Mouse (Mus musculus) macrophage (primary cell): ENCODE results near the gene Kcnn1. TPM values are rescaled to one million over a fixed set of nuclear protein-coding genes. Genes with fewer than 3 reads are reported as not detected.

Experiments
- H3K27ac ChIP-seq: fragments of 350-480 bp; formaldehyde crosslinking; 2 replicates; pipeline ENCODE4 v1.9.0; 2021
- H3K36me3 ChIP-seq: fragments of 350-480 bp; formaldehyde crosslinking; 2 replicates; pipeline ENCODE4 v1.9.0; 2021; ENCODE audit errors: inconsistent target
- H3K4me3 ChIP-seq: fragments of 350-480 bp; formaldehyde crosslinking; 2 replicates; pipeline ENCODE4 v1.9.0; 2021; ENCODE audit errors: inconsistent target
- H3K79me2 ChIP-seq: fragments of 350-480 bp; formaldehyde crosslinking; 2 replicates; pipeline ENCODE4 v1.9.0; 2021; ENCODE audit errors: inconsistent target
- WGBS: methylation state at CpG from one replicate; pipeline ENCODE4 v1.1.7; 2026; ENCODE audit warnings: inconsistent platforms; ENCODE audit not compliant: missing documents; 5-methylcytosine and 5-hydroxymethylcytosine counted together
- polyA plus RNA-seq: library from polyadenylated mRNA; stranded (reverse); fragments of 250-400 nt; gene quantifications from 3 replicates; pipeline ENCODE4 v1.2.4, GENCODE M21; 2018; ENCODE audit warnings: inconsistent platforms

The Kcnn1 gene
- polyA plus RNA-seq, 1 experiment from 2014 or later: 1.6 TPM

DNA sequence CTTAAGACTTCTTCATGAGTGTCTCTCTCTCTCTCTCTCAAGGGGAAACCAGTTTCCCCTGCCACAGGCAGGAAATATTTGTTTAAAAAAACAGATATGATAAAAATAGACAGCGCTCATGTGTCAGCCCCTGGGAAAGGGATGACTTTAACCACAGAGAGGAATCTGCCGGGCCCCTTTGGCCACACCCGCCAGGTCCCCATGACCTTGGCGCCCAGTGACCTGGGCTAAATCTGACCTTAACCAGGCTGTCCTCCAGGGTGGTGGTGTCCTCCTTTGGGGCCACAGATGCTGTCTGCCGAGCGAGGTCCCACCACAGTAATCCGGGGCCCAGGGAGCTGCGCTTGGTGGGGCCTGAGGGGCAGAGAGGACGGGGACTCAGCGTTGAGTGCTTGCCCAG is 21.6 kb upstream of the Kcnn1 start:
- no peak overlapping the region for H3K4me3 ChIP-seq
- no peaks in the 10 kb centered on the region for H3K36me3 ChIP-seq
- H3K27ac ChIP-seq: no peak overlapping the region
- H3K79me2 ChIP-seq: no peaks in the 10 kb centered on the region
- WGBS: 68% methylated on average over 10 of the region's 10 CpGs

DNA sequence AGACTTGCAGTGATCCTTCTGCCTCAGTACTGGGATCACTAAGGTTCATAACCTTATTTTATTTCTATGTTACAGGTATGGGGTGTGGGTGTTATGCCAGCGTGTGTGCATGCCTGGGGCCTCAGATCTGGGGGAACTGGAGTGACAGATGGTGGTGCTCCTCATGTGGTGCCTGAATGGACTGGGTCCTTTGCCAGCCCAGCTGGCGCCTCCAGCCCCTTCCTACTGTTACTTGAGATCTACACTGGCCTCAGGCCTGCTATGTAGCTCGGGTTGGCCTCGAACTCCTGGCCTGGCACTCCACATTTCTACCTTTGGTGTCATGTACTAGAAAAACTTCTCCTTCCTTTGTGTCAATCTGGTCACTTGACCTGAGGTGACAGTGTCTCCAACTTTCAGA is 21.1 kb upstream of the Kcnn1 start:
- no peaks in the 10 kb centered on the region for H3K79me2 ChIP-seq
- H3K36me3 ChIP-seq: no peaks in the 10 kb centered on the region
- no peak overlapping the region for H3K27ac ChIP-seq
- H3K4me3 ChIP-seq: no peak overlapping the region
- 86% methylated on average over 4 of the region's 4 CpGs for WGBS

DNA sequence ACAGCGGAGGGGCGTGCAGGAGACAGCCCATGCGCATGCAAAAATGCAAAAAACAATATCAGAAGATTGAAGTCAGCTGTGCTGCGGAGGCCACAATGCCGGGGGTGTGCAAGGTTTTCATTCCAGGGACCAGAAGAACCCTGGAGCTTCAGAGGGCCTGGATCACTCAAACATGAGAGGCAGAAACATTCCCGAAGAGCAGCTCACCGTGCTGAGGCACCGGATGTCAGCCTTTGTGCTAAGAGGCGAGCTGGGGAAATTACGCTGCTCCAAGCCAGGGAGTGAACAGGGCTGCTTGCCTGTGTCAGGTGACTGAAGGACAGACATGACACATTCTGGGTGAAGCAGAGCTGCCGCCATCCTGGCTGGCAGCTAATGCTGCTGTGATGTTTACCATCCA is 17.5 kb upstream of the Kcnn1 start:
- Histone ChIP-seq H3K79me2 (no peaks in the 10 kb centered on the region), H3K36me3 (no peaks in the 10 kb centered on the region), H3K4me3 (no peak overlapping the region), H3K27ac (no peak overlapping the region)
- 50% methylated on average over 11 of the region's 11 CpGs for WGBS

DNA sequence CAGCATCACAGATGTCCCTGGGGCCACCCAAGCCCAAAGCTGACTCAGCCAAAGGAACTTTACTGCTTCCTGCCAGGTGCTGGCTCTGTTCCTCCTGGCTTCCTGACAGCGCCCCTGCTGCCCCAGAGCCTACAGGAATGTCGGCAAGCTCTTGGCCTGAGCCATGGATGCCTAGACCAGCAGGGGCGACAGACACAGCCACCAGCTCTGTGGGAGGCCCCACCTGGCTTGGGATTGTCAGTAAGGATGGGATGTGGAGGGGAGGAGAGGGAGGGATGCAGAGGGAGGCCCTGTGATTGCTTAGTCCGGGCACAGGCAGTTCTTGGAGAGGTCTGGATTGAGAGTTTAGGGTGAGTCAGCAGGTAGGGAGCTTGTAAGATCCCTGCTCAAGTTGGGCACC is 17.1 kb upstream of the Kcnn1 start:
- WGBS: 10% methylated on average over 4 of the region's 4 CpGs
- no peak overlapping the region for H3K4me3 ChIP-seq
- H3K36me3 ChIP-seq: no peaks in the 10 kb centered on the region
- H3K27ac ChIP-seq: no peak overlapping the region
- H3K79me2 ChIP-seq: no peaks in the 10 kb centered on the region

DNA sequence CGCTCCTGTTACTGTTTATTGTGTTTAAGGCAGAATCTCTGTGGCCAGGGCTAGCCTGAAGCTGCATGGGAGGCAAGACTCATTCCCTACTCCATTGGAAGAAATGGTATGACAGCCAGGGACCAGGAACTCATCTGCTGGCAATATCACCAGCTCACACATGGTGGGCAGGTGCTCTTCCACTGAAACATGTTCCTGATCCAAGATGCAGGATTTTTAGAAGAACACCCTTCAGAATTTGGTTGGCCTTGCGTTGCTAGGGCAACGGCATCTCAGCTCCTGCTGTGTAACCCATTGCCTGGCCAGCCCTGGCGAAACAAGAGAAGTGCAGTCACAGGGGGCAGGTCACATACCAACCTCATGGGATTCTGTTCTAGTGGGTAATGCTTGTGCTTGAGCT is 16.4 kb upstream of the Kcnn1 start:
- 85% methylated on average over 4 of the region's 4 CpGs for WGBS

DNA sequence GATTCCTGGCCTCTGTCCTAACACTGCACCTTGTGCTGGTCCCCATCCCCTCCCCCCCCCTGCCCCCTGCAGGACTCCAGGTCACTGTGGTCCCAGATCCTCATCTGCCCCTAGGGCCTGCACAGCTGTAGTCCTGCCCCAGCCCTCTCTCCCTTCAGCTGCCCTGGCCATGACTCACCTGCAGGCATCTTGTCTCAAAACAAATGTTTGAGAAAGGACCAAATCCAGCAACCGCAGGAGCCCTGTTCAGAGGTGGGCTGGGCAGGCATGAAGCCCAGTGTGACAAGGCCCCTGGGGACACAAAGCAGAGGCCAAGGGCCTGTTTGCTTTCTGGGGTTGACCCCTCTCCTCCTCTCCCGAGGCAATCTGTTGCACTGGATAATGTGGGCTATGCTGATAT is 15.1 kb upstream of the Kcnn1 start:
- 81% methylated on average over 2 of the region's 2 CpGs for WGBS
- H3K36me3 ChIP-seq: no peaks in the 10 kb centered on the region
- no peaks in the 10 kb centered on the region for H3K79me2 ChIP-seq
- no peak overlapping the region for H3K27ac ChIP-seq
- H3K4me3 ChIP-seq: no peak overlapping the region

More for the DNA sequence above, 16.4 kb upstream of the Kcnn1 start:
- H3K4me3 ChIP-seq: no peak overlapping the region
- H3K79me2 ChIP-seq: no peaks in the 10 kb centered on the region
- no peak overlapping the region for H3K27ac ChIP-seq
- H3K36me3 ChIP-seq: no peaks in the 10 kb centered on the region

DNA sequence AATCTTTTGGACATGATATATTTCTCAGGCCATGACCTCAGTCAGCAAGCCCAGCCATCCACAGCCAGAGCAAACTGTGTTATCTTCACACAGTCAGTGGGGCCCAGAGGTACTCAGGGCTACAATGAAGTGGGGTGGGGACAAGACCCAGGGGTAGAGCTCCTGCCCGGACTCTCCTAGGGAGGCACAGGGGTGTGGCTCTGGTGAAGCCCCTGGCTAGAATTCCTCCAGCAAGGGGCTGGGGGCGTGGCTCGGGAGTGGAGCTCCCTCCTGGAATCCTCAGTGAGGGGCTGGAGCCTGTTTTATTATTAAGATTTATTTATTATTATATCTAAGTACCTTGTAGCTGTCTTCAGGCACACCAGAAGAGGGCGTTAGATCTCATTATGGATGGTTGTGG is 13.3 kb upstream of the Kcnn1 start:
- Histone ChIP-seq H3K4me3 (no peak overlapping the region), H3K27ac (no peak overlapping the region), H3K79me2 (peaks cover 12% of the 10 kb centered on the region; the same call in 1 of the 2 replicates), H3K36me3 (no peaks in the 10 kb centered on the region)
- 83% methylated on average over 3 of the region's 4 CpGs for WGBS

DNA sequence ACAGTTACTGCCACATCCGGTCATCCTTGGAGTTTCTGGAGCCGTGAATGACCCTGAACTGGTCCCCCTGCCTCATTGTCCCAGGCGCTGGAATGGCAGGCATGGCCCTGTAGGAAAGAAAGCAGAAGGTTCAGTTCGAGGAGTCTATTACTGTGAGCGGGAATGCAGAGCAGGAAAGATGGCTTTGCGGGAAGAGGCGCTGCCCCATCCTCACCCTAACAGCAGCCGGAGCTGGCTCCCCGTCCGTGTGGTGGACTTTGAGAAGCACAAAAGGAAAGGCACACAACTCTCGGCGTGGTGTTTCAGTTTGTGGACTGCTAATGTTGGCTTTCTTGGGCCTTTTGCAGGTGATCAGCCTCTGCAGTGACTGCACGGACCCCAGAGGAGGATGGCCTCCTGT is 11.4 kb upstream of the Kcnn1 start:
- Histone ChIP-seq H3K79me2 (peaks cover 14% of the 10 kb centered on the region; the same call in 1 of the 2 replicates), H3K4me3 (no peak overlapping the region), H3K36me3 (no peaks in the 10 kb centered on the region), H3K27ac (no peak overlapping the region)
- WGBS: 97% methylated on average over 13 of the region's 13 CpGs

DNA sequence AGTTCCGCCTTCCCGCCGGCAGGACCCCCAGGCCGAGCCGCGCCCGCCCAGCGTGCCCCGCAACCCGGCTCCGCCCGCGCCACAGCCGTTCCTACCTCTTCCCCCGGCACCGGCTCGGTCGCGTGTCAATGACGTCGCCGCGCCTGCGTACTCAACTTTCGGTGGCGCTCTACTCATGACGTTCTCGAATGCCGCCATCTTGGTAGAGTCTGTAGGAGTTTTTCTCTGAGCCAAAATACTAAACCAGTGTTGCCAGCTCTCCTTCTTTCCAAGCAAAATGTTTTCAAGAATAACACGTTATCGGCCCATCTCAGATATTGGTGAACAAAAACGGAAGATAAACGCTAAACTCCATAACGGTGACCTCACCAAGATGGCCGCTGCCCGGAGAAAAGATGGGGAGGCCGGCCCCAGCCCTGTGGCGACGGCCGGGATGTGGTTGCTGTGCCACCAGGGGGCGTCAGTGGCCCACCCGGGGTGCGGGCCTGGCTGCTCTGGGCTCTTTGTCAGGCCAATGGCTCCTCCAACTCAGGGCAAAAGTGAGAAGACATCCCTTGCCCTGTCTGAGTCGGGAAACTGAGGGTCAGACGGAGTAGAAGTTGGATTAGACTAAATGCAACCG is 10.4 kb upstream of the Kcnn1 start, which contains the start of gene Ccdc124:
TSS of gene Ccdc124 (minus strand) at position 572 of the 622 bp plus-strand sequence.
- 1% methylated on average over 45 of the region's 46 CpGs for whole genome bisulfite sequencing
- peak within 1 kb of the TSS; percentile 93 for H3K4me3 ChIP-seq
- H3K79me2 ChIP-seq: peaks cover 14% of the 10 kb centered on the region; the same call in 1 of the 2 replicates
- no peaks in the 10 kb centered on the region for H3K36me3 ChIP-seq
- H3K27ac ChIP-seq: peak within 1 kb of the TSS; percentile 73

DNA sequence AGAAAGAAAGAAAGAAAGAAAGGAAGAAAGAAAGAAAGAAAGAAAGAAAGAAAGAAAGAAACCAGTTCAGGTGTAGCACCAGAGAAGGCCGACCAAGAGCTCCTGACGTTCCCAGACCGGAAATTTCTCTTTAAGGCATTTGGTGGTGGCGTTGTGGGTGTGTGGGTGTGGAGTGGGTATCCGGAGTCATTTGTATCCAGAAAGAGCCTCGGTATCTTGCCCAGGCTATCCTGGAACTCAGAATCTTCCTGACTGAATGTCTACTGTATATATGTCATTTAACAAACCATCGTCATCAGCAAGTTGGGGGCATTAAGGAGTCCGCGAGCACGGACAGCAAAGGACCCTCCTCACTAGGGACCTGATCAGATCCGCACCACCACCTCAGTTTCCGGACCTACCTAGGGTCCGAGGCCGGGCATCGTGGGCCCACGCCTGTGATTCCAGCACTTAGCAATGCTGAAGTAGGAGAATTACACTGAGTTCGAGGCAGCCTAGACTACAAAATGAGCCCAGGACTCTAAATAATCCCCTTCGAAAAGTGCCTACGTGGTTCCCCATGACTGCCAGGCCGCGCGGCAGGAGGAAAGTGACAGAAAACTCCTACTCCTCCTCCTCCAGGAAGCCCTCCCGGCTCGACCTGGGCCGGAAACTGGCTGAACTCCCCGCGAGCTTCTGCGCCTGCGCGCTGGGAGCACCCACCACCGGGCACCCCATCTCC is 9.7 kb upstream of the Kcnn1 start:
- H3K4me3 ChIP-seq: peak overlapping the region; percentile 93
- peaks cover 14% of the 10 kb centered on the region; the same call in 1 of the 2 replicates for H3K79me2 ChIP-seq
- H3K36me3 ChIP-seq: no peaks in the 10 kb centered on the region
- peak overlapping the region; percentile 73 for H3K27ac ChIP-seq
- 3% methylated on average over 31 of the region's 31 CpGs for WGBS

DNA sequence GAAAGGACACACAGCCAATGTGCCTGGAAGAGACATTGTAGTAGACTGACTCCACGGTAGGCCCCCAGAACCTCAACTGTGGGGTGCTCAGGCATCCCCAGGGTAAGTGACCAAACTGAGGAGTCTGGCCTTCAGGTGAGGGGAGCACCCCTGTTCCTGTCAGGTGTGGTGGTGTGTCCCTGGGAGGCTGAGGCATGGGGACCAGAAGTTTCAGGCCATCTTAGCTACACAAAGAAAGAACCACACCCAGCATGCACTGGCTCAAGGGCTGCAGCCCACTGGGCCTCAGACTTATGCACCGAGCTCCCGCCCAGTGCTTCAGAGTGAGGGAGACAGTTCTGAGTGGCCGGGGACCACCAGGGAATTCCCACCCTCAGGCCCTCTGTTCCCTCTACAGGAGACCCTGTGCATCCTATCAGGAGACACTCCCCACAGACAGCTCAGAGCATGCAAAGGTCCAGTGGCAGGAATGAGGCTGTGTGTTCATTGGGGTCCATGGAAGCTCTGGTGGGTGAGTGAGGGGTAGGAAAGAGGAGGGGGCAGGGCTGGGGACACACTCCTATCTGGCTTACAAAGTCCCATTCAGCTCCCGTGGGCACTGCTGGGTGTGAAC is 8.2 kb upstream of the Kcnn1 start:
- WGBS: 90% methylated on average over 5 of the region's 5 CpGs
- Histone ChIP-seq H3K27ac (no peak overlapping the region), H3K4me3 (no peak overlapping the region), H3K79me2 (peaks cover 14% of the 10 kb centered on the region; the same call in 1 of the 2 replicates), H3K36me3 (no peaks in the 10 kb centered on the region)

DNA sequence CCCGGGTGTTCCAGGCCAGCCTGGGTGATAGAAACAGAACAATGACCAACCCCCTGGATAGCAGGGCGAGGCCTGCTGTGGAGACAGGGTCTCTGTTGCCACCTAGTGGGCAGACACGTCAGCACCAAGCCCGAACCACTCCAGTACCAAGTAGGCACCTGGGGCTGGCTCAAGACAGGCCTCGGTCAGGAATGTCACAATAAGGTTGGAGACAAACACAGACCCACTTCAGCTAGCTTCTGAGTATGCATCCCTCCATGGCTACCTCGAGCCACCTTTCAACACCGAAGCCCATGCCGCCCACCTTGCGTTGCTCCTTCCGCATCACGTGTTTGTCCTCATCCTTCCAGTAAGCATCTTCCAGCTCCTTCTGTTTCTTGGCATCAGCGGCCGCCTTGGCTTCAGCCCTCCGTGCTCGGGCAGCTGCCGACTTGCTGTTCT is 6.6 kb upstream of the Kcnn1 start:
- Histone ChIP-seq H3K4me3 (no peak overlapping the region), H3K36me3 (no peaks in the 10 kb centered on the region), H3K79me2 (peaks cover 14% of the 10 kb centered on the region; the same call in 1 of the 2 replicates), H3K27ac (no peak overlapping the region)
- 58% methylated on average over 16 of the region's 16 CpGs for WGBS

DNA sequence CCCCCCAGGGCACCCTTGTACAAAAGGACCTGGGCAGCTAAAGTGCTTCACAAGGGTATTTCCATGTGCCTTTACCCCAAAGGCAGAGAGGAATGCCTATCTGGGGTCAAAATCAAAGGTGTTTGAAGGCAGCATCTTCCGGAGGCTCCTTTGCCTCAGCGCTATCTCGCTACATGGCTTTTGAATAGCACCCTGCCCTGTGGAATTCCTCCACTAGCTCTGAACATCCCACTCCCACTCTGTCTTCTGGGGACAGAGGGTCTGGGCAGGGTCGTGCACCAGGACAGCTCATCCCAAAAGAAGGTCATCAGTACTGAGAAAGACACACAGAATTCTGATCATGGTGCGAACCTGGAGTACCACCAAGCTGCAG is 6.1 kb upstream of the Kcnn1 start:
- H3K36me3 ChIP-seq: no peaks in the 10 kb centered on the region
- peaks cover 14% of the 10 kb centered on the region; the same call in 1 of the 2 replicates for H3K79me2 ChIP-seq
- 50% methylated on average over 5 of the region's 5 CpGs for whole genome bisulfite sequencing
- H3K4me3 ChIP-seq: no peak overlapping the region
- no peak overlapping the region for H3K27ac ChIP-seq

DNA sequence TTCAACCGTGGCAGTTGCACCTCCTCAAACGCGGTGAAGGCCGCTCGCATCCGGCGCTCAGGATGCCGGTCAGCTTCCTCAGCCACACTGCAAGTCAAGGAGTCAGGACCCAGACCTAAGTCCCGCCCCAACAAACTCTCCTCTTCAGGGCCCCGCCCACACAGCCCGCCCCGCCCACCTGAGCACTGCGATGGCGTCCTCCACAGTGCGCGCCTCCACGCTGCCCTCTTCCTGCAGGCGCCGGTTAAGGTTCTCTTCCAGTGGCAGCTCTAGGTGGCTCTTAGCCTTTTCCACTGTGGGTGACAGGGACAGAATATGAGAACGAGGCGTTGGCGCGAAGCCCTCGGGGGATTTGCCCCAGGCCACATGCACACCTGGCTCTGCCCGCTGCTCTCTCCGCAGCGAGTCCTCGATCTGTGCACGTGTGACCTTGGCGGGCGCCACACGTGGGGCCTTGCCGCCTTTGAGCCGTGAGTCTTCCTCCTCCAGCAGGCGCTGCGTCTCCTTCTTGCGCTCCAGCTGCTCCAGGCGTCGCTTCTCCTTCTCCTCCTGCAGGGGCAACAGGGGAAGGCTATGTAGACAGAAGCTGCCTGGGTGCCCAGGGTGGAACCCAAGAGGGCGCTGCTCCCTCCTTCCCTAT is 5.6 kb upstream of the Kcnn1 start:
- 23% methylated on average over 40 of the region's 40 CpGs for WGBS
- Histone ChIP-seq H3K79me2 (peaks cover 14% of the 10 kb centered on the region; the same call in 1 of the 2 replicates), H3K27ac (no peak overlapping the region), H3K4me3 (no peak overlapping the region), H3K36me3 (no peaks in the 10 kb centered on the region)
